Mouse (Mus musculus): ENCODE measurements around the gene Rasal3. TPM values are rescaled to one million over a fixed set of nuclear protein-coding genes. Genes with fewer than 3 reads are reported as not detected.

The Rasal3 gene
- total and polyA plus RNA-seq, 3 experiments = 1.2 to 3.3 (median 1.6) TPM

DNA sequence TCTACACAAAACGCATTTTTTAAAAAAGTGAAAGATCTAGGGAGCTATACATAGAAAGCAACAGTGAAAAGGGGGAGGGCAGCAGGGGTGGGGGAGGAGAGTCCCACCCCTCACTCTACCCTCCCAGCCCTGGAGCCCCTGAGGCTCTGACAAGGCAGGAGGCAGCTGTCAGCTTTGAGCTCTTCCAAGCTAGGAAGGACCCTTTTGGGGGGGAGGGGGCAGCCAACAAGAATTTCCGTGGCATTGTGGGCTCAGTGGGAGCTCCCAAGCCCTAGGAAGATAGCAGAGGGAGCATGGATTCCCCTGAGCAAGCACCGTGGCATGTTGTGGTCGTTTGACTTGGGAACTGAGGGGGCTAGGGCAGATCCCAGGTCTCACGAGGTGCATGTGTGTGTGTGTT is 49.2 kb downstream of the Rasal3 start:
- peak; percentile 9 for DNase-seq

DNA sequence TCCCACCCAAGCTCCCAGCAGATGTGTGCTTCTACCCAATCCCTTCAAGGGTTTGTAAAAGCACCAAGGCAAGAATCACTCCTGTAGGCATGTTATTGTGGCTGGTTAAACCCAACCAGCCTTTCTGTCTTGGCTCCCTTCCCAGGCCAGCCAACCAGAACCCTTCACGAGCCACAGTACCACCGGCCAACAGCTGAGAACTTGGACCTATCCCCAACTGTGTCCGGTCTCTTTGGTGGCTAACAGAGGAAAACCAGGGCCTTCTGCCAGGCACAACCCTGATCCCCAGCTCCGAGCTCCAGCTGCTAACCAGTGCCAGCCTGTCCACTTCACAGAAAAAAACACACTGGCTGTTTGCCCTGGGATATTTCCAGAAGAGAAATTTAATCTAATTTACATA is 49.7 kb downstream of the Rasal3 start:
- peak; percentile 78 for DNase-seq

DNA sequence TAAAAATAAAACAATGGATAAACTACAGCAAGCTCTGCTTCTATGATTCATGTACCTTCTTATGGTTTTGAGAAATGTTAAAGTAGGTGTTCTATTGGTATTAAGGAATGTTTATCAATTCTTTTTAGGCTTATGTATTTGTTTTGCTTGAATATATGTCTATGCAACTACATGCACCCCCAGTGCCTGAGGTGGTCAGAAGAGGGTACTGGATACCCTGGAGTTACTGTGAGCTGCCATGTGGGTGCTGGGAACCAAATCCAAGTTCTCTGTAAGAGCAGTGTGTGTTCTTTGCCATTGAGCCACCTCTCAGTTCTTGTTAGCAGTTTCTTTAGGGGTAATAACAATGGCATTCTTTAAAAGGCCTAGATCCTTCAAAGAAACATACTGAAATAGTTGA is 51.7 kb downstream of the Rasal3 start:
- no peak for DNase-seq

GRCm38 (mm10) chr17:32351269-32351668 is 52.1 kb downstream of the Rasal3 start:
- no peak for DNase-seq

DNA sequence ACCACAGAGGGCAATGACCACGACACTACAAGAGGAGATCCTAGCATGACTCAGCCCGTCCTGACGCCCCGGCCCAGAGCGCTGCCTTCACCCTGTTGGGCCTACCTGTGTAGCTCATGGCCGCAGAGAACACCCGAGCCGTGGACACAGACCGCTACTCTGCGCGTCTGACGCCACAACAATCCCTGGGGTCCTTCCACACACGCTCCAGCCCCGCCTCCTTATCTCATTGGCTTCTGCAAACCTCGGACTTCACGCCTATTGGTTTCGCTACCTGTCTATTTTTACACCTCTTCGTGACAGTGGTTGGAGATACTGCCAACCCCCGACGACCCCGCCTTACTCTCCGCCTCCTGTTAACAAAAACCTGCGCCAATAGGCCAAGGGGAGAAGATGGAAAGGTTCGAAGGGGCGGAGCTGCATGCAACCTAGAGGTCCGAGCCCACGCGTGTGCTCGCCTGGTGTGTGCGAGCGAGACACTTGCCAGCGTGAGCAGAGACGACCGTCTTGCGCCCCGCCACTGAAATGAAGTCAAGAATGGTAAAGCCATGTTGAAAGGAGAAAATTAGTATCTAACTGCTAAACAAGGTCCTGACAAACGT is 52.9 kb downstream of the Rasal3 start, which contains the start of gene Akap8l:
Gene Akap8l, minus strand, starts transcription at position 226 of the 602 bp plus-strand sequence.
- peak; percentile 98 for DNase-seq

DNA sequence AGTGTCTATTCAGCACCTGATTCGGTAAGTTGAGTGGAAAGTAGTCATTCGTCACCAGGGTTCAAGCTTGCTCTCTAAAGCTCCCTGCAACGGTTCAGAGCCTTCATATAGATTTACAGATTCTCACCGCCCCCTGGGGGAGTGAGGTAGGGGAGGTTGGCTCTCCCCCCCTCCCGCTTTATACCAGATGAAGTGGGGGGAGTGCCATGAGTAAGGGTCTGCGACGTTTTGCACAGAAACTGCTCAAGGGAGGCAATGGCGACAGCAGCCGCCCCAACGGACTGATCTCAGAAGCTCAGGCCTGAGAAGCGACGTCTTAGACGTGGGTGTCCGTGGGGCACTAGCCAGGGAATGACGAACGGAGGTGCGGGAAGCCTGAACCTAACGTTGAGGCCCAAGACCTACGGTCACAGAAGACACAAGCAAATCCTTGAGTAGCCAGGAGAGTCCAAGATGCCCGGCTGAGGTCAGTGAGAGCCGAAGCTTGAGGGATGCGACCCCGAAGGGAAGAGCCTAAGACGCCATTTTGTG is 53.5 kb downstream of the Rasal3 start:
- DNase-seq = no peak

DNA sequence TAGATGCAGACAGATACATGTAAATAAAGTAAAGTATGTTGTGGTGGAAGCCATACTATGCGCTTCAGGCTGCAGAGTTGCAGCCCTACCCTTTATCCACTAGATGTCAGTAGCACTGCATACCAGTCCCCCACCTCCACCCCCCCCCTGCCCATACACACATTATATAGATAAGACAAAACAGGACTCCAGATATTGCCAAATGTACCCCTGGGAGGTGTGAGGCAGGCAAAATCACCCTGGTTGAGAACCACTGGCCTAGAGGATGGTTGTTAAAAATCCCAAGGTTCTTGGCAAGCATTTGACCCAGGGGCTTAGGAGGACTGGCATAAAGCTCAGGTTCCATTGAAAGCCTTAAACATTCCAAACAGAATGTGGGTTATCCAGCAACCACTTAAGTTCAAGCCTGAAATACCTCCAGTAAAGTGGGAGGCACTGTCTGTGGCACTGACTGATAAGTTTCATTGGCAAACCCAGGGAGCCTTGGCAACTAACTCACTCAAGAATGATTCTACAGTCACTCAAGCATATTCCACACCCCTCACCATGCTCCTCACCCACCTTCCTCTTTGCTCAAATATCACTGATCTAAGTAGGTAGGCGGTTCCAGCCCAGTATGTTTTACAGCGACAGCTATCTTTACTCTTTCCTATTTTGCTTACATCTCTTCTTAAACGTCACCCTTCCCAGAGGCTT is 54.2 kb downstream of the Rasal3 start:
- peak; percentile 42 for DNase-seq

DNA sequence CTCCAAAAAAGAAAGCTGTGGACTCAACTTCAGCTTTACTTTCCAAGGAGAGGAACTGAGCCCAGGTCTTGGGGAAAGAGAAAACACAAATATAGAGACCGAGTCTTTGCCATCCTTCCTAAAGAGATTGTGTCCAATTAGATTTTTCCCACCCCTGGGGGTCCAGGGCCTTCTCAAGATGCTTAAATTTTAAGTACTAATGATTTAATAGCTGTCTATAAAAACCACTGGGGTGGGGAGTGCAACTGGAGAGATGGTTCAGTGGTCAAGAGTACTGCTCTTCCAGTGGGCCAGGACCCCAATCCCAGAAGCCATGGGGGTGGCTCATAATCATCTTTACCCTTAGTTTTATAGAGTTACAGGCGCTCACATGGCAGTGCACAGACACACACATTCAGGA is 55.0 kb downstream of the Rasal3 start:
- no peak for DNase-seq

GRCm38 (mm10) chr17:32341102-32341501 is 62.3 kb downstream of the Rasal3 start:
- DNase-seq = no peak

Small RNA genes within 50 kb of the gene (microRNA-seq; reads per million reads assigned to microRNA genes)
- gene Gm22201 = 0 reads per million in 2 experiments

Other genes with a start within 250 kb of the Rasal3 start
- gene Notch3, start 236.7 kb downstream of the Rasal3 start, total RNA-seq (2021) = 10 to 100 TPM in 1 of 2 experiments, 1 to 10 TPM in 1; 5.6 to 11.7 TPM
- gene Notch3, start 236.7 kb downstream of the Rasal3 start, polyA plus RNA-seq (2012; rRNA removed) = 35.5 and 44.3 TPM in 2 replicates
- gene Ephx3, start 214.0 kb downstream of the Rasal3 start, total RNA-seq (2021) = under 1 TPM; 0.23 to 0.48 TPM
- 0.81 and 0.96 TPM in 2 replicates for gene Ephx3, start 214.0 kb downstream of the Rasal3 start, polyA plus RNA-seq (2012; rRNA removed)
- gene Brd4, start 118.9 kb downstream of the Rasal3 start, total RNA-seq (2021) = 100 to 1,000 TPM in 1 of 2 experiments, 10 to 100 TPM in 1; 76.0 to 146 TPM
- gene Brd4, start 118.9 kb downstream of the Rasal3 start, polyA plus RNA-seq (2012; rRNA removed) = 30.6 and 42.8 TPM in 2 replicates
- 10 to 100 TPM; 58.1 to 88.6 TPM for gene Akap8, start 82.3 kb downstream of the Rasal3 start, total RNA-seq (2021)
- gene Akap8, start 82.3 kb downstream of the Rasal3 start, polyA plus RNA-seq (2012; rRNA removed) = 79.3 and 90.7 TPM in 2 replicates
- 100 to 1,000 TPM in 1 of 2 experiments, 10 to 100 TPM in 1; 74.1 to 117 TPM for gene Akap8l, start 53.0 kb downstream of the Rasal3 start, total RNA-seq (2021)
- 398 and 521 TPM in 2 replicates for gene Akap8l, start 53.0 kb downstream of the Rasal3 start, polyA plus RNA-seq (2012; rRNA removed)
- gene Wiz, start 14.1 kb downstream of the Rasal3 start, total RNA-seq (2021) = 10 to 100 TPM; 45.9 to 48.9 TPM
- gene Wiz, start 14.1 kb downstream of the Rasal3 start, polyA plus RNA-seq (2012; rRNA removed) = 58.3 and 64.0 TPM in 2 replicates
- under 1 TPM; 0.29 to 0.35 TPM for gene Pglyrp2, start 20.6 kb upstream of the Rasal3 start, total RNA-seq (2021)
- gene Pglyrp2, start 20.6 kb upstream of the Rasal3 start, polyA plus RNA-seq (2012; rRNA removed) = 0.82 and 0.87 TPM in 2 replicates
- not detected for gene Cyp4f39, start 49.1 kb upstream of the Rasal3 start, total RNA-seq (2021)
- not detected in 2 replicates for gene Cyp4f39, start 49.1 kb upstream of the Rasal3 start, polyA plus RNA-seq (2012; rRNA removed)
- 10 to 100 TPM in 1 of 2 experiments, 1 to 10 TPM in 1; 7.2 to 10.3 TPM for gene Cyp4f17, start 102.5 kb upstream of the Rasal3 start, total RNA-seq (2021)
- gene Cyp4f17, start 102.5 kb upstream of the Rasal3 start, polyA plus RNA-seq (2012; rRNA removed) = 13.0 and 16.2 TPM in 2 replicates
- gene Cyp4f16, start 133.0 kb upstream of the Rasal3 start, total RNA-seq (2021) = 10 to 100 TPM; 10.8 to 11.3 TPM
- gene Cyp4f16, start 133.0 kb upstream of the Rasal3 start, polyA plus RNA-seq (2012; rRNA removed) = 10.2 and 13.0 TPM in 2 replicates
- not detected for gene Cyp4f37, start 217.7 kb upstream of the Rasal3 start, total RNA-seq (2021)
- not detected in 2 replicates for gene Cyp4f37, start 217.7 kb upstream of the Rasal3 start, polyA plus RNA-seq (2012; rRNA removed)